Mouse (Mus musculus): Measurements from ENCODE around the gene Atp8b4. TPM values are rescaled to one million over a fixed set of nuclear protein-coding genes. Genes with fewer than 3 reads are reported as not detected.

The Atp8b4 gene
- polyA plus RNA-seq, 1 experiment from 2014 or later = 0.13 TPM

DNA sequence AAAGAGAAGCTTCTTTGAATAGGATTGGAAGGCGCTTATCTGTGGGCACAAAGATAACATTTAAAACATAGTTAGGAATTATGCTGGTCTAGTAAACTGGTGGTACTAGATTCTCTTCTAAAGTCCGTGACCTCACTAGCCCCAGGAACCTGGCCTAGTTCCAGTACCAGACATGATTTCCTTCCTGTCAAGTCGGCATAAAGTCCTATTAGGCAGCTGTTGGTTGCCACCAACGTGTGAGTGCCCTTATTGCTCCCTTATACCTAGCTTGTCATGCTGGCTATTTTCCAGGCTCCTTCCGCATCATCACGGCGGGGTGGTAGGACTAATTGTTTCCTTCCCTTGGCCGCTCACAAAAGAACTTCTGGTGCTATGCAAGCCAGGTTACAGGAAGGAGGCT, 21.6 kb upstream of the Atp8b4 start:
- ATAC-seq (ENCODE audit: insufficient number of reproducible peaks, insufficient read depth, low FRiP score, low TSS enrichment, low read depth) = no peak
- Histone ChIP-seq H3K4me2 (no peak overlapping the region), H3K4me1 (replicated peaks) (0 out of 2 replicates have a peak, but pooled peaks cover 4% of the 10 kb centered on the region), H3K36me3 (no peaks in the 10 kb centered on the region), H3K9ac (replicated peaks) (no peak overlapping the region), H3K9me3 (no peaks in the 10 kb centered on the region), H3K4me3 (replicated peaks) (no peak overlapping the region), H3K27ac (no peak overlapping the region), H3K27me3 (no peaks in the 10 kb centered on the region; the same call in 1 of the 2 replicates)
- 67% methylated on average over 8 of the region's 8 CpGs for whole genome bisulfite sequencing

DNA sequence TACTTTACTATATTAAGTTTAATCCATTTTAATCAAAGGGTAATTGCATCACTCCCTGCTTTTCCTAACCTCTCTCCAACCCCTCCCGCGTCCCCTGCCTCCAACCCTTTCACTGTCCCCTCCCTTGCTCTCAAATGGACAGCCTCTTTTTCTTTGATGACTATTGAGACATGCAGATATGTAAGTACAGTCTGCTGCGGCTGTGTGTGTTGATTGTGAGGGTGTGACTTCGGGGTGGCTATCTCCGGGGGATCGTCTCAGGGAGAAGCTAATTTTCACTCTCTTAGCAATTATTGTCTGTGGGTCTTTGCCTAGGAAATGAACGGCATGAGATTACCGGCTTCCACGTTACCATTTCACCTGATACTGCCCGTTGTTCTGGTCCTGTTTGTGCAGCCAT, 21.0 kb upstream of the Atp8b4 start:
- Histone ChIP-seq H3K4me2 (no peak overlapping the region), H3K27ac (no peak overlapping the region), H3K4me1 (replicated peaks) (0 out of 2 replicates have a peak, but pooled peaks cover 4% of the 10 kb centered on the region), H3K9ac (replicated peaks) (no peak overlapping the region), H3K9me3 (no peaks in the 10 kb centered on the region), H3K4me3 (replicated peaks) (no peak overlapping the region), H3K36me3 (no peaks in the 10 kb centered on the region), H3K27me3 (no peaks in the 10 kb centered on the region; the same call in 1 of the 2 replicates)
- 80% methylated on average over 10 of the region's 10 CpGs for WGBS
- no peak for ATAC-seq (ENCODE audit: insufficient number of reproducible peaks, insufficient read depth, low FRiP score, low TSS enrichment, low read depth)

GRCm38 (mm10) chr2:126520828-126521227, 20.4 kb upstream of the Atp8b4 start:
- H3K9me3 ChIP-seq = no peaks in the 10 kb centered on the region
- no peak overlapping the region for H3K9ac ChIP-seq (replicated peaks)
- H3K36me3 ChIP-seq = no peaks in the 10 kb centered on the region
- no peak overlapping the region for H3K27ac ChIP-seq
- no peak overlapping the region for H3K4me3 ChIP-seq (replicated peaks)
- no peaks in the 10 kb centered on the region; the same call in 1 of the 2 replicates for H3K27me3 ChIP-seq
- 15% methylated on average over 7 of the region's 7 CpGs for WGBS
- 0 out of 2 replicates have a peak, but pooled peaks cover 4% of the 10 kb centered on the region for H3K4me1 ChIP-seq (replicated peaks)
- ATAC-seq (ENCODE audit: insufficient number of reproducible peaks, insufficient read depth, low FRiP score, low TSS enrichment, low read depth) = no peak
- H3K4me2 ChIP-seq = no peak overlapping the region

DNA sequence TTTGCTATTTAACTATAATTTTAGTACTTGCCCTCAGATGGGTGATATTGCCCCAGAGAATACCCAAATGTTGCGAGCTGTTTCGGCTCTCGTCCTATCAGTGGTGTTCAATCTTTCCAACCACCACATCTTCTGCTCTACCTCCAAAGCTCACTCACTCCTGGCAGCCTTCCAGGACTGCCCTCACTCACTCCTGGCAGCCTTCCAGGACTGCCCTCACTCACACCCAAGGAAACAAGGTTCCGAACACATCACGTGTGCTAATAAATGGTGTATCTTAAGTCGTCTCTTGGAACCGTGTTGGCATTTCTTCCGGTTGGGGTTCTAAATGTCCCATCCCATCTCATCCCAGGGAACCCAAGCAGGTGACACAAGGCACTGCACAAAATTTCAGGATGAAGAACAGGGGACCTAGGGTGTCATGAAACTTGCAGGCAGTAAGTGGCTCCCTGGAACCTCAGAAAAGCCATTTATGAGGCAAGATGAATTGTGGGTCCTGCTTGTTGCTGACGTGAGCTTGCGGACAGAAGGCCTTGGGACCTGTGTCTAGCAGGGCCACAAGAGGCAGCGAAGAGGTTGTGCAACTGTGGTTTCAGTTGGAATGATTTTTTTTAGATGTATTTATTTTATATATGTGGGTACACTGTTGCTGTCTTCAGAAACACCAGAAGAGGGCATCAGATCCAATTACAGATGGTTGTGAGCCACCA, 19.6 kb upstream of the Atp8b4 start:
- no peak overlapping the region for H3K4me3 ChIP-seq (replicated peaks)
- WGBS = 87% methylated on average over 11 of the region's 11 CpGs
- no peak for ATAC-seq (ENCODE audit: insufficient number of reproducible peaks, insufficient read depth, low FRiP score, low TSS enrichment, low read depth)

GRCm38 (mm10) chr2:126515069-126515826, 14.8 kb upstream of the Atp8b4 start:
- ATAC-seq (ENCODE audit: insufficient number of reproducible peaks, insufficient read depth, low FRiP score, low TSS enrichment, low read depth) = no peak

More for the DNA sequence above, 19.6 kb upstream of the Atp8b4 start:
- H3K4me2 ChIP-seq = no peak overlapping the region
- H3K9ac ChIP-seq (replicated peaks) = no peak overlapping the region
- H3K27me3 ChIP-seq = no peaks in the 10 kb centered on the region; the same call in 1 of the 2 replicates
- no peaks in the 10 kb centered on the region for H3K36me3 ChIP-seq
- H3K27ac ChIP-seq = no peak overlapping the region
- no peaks in the 10 kb centered on the region for H3K9me3 ChIP-seq
- H3K4me1 ChIP-seq (replicated peaks) = 0 out of 2 replicates have a peak, but pooled peaks cover 4% of the 10 kb centered on the region

GRCm38 (mm10) chr2:126508228-126508627, 7.8 kb upstream of the Atp8b4 start:
- H3K27ac ChIP-seq = no peak overlapping the region
- WGBS = 59% methylated on average over 1 of the region's 1 CpGs
- no peak for ATAC-seq (ENCODE audit: insufficient number of reproducible peaks, insufficient read depth, low FRiP score, low TSS enrichment, low read depth)

More at GRCm38 (mm10) chr2:126515069-126515826, 14.8 kb upstream of the Atp8b4 start:
- H3K36me3 ChIP-seq = no peaks in the 10 kb centered on the region
- H3K9ac ChIP-seq (replicated peaks) = no peak overlapping the region
- H3K27me3 ChIP-seq = peaks cover 3% of the 10 kb centered on the region; the same call in 1 of the 2 replicates
- H3K27ac ChIP-seq = no peak overlapping the region
- no peak overlapping the region for H3K4me3 ChIP-seq (replicated peaks)
- no peaks in the 10 kb centered on the region for H3K9me3 ChIP-seq
- no peak overlapping the region for H3K4me2 ChIP-seq
- 0 out of 2 replicates have a peak, but pooled peaks cover 4% of the 10 kb centered on the region for H3K4me1 ChIP-seq (replicated peaks)
- 79% methylated on average over 6 of the region's 6 CpGs for WGBS

DNA sequence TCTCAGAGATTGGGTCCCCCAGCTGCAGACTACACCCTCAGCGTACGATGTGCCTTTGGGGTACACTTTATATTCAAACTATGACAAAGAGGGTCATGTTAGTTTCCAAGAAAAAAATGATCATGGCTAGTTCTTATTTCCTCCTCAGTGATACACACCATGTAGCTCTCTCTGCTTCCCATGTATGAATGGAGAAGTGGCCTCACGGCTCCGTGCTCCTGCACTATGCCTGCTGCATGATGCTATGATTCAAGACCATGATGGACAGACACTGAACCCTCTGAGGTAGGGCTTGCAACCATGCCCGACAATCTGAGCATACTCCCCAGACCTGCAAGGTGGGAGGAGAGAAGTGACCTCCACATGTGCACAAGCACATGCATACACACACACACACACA, 7.0 kb upstream of the Atp8b4 start:
- WGBS = 93% methylated on average over 5 of the region's 5 CpGs
- H3K9me3 ChIP-seq = no peaks in the 10 kb centered on the region
- no peak overlapping the region for H3K27ac ChIP-seq
- no peaks in the 10 kb centered on the region for H3K36me3 ChIP-seq
- no peaks in the 10 kb centered on the region for H3K27me3 ChIP-seq
- no peak overlapping the region for H3K4me2 ChIP-seq
- no peak for ATAC-seq (ENCODE audit: insufficient number of reproducible peaks, insufficient read depth, low FRiP score, low TSS enrichment, low read depth)
- H3K4me3 ChIP-seq (replicated peaks) = no peak overlapping the region
- no peaks in the 10 kb centered on the region for H3K4me1 ChIP-seq (replicated peaks)
- H3K9ac ChIP-seq (replicated peaks) = no peak overlapping the region

More at GRCm38 (mm10) chr2:126508228-126508627, 7.8 kb upstream of the Atp8b4 start:
- no peaks in the 10 kb centered on the region for H3K4me1 ChIP-seq (replicated peaks)
- no peak overlapping the region for H3K4me3 ChIP-seq (replicated peaks)
- no peak overlapping the region for H3K9ac ChIP-seq (replicated peaks)
- no peaks in the 10 kb centered on the region for H3K9me3 ChIP-seq
- no peaks in the 10 kb centered on the region for H3K36me3 ChIP-seq
- H3K4me2 ChIP-seq = no peak overlapping the region
- no peaks in the 10 kb centered on the region for H3K27me3 ChIP-seq

- no peaks in the 10 kb centered on the region for H3K4me1 ChIP-seq (replicated peaks)
- no peak for ATAC-seq (ENCODE audit: insufficient number of reproducible peaks, insufficient read depth, low FRiP score, low TSS enrichment, low read depth)
- no peak overlapping the region for H3K4me3 ChIP-seq (replicated peaks)
- 81% methylated on average over 1 of the region's 1 CpGs for WGBS
- no peaks in the 10 kb centered on the region for H3K9me3 ChIP-seq
- H3K27me3 ChIP-seq = 0 out of 2 replicates have a peak, but pooled peaks cover 3% of the 10 kb centered on the region
- no peak overlapping the region for H3K9ac ChIP-seq (replicated peaks)
- no peaks in the 10 kb centered on the region for H3K36me3 ChIP-seq
- no peak overlapping the region for H3K27ac ChIP-seq
- H3K4me2 ChIP-seq = no peak overlapping the region
Observed at GRCm38 (mm10) chr2:126505156-126505555, 4.7 kb upstream of the Atp8b4 start.

- Histone ChIP-seq H3K9me3 (no peaks in the 10 kb centered on the region), H3K9ac (replicated peaks) (no peak overlapping the region), H3K4me2 (no peak overlapping the region), H3K36me3 (no peaks in the 10 kb centered on the region), H3K4me1 (replicated peaks) (0 out of 2 replicates have a peak, but pooled peaks cover 5% of the 10 kb centered on the region), H3K27me3 (0 out of 2 replicates have a peak, but pooled peaks cover 3% of the 10 kb centered on the region), H3K4me3 (replicated peaks) (no peak overlapping the region), H3K27ac (no peak overlapping the region)
- 78% methylated on average over 8 of the region's 8 CpGs for WGBS
- no peak for ATAC-seq (ENCODE audit: insufficient number of reproducible peaks, insufficient read depth, low FRiP score, low TSS enrichment, low read depth)
Observed at GRCm38 (mm10) chr2:126499730-126500129, 744 bp downstream of the Atp8b4 start.

- WGBS = 82% methylated on average over 11 of the region's 11 CpGs
- Histone ChIP-seq H3K4me2 (no peak overlapping the region), H3K9me3 (no peaks in the 10 kb centered on the region), H3K4me3 (replicated peaks) (no peak overlapping the region), H3K36me3 (no peaks in the 10 kb centered on the region), H3K9ac (replicated peaks) (no peak overlapping the region), H3K27ac (no peak overlapping the region), H3K4me1 (replicated peaks) (0 out of 2 replicates have a peak, but pooled peaks cover 5% of the 10 kb centered on the region), H3K27me3 (0 out of 2 replicates have a peak, but pooled peaks cover 3% of the 10 kb centered on the region)
- no peak for ATAC-seq (ENCODE audit: insufficient number of reproducible peaks, insufficient read depth, low FRiP score, low TSS enrichment, low read depth)
Observed at GRCm38 (mm10) chr2:126498761-126499452, 1.6 kb downstream of the Atp8b4 start.

GRCm38 (mm10) chr2:126496838-126497237, 3.6 kb downstream of the Atp8b4 start:
- ATAC-seq (ENCODE audit: insufficient number of reproducible peaks, insufficient read depth, low FRiP score, low TSS enrichment, low read depth) = no peak
- 82% methylated on average over 9 of the region's 9 CpGs for WGBS
- 0 out of 2 replicates have a peak, but pooled peaks cover 3% of the 10 kb centered on the region for H3K27me3 ChIP-seq

More at GRCm38 (mm10) chr2:126496838-126497237, 3.6 kb downstream of the Atp8b4 start:
- H3K36me3 ChIP-seq = no peaks in the 10 kb centered on the region
- no peak overlapping the region for H3K27ac ChIP-seq
- H3K4me2 ChIP-seq = no peak overlapping the region
- H3K4me1 ChIP-seq (replicated peaks) = 0 out of 2 replicates have a peak, but pooled peaks cover 5% of the 10 kb centered on the region
- H3K9ac ChIP-seq (replicated peaks) = no peak overlapping the region
- H3K4me3 ChIP-seq (replicated peaks) = no peak overlapping the region
- H3K9me3 ChIP-seq = no peaks in the 10 kb centered on the region

All from limb, embryonic 12.5 days (tissue).